Comparison of ENCODE assay signal across 14 mouse cellular contexts in genomic region chr4:155382752-155383151, GRCm38 (mm10). TPM values are rescaled to one million over a fixed set of nuclear protein-coding genes. Genes with fewer than 3 reads are reported as not detected.
A peak's percentile ranks its signal among the peaks of the same experiment; 100 is the strongest.
DNase-seq lines count a peak whose midpoint lies in the region; ATAC-seq and TF ChIP-seq lines count a peak whose summit lies in the region.
"Had no signal": no experiment of that assay in that cellular context is flagged by ENCODE, and none has a peak within 500 bp of the region (broad histone marks: within the 10 kb centered on the region; RNA-seq: fewer than 3 reads in every experiment).

No protein-coding gene starts in this region.

- no peak overlapping the region for H3K4me2 ChIP-seq in neural tube, embryonic 13.5 days
- H3K4me2 ChIP-seq in neural tube, embryonic 15.5 days = no peak overlapping the region
- H3K4me2 ChIP-seq in liver, postnatal 0 days (ENCODE audit: low read depth, low read length) = no peak overlapping the region
- H3K4me2 ChIP-seq: hindbrain, embryonic 15.5 days; limb, embryonic 13.5 days had no signal

- ATAC-seq in neural tube, embryonic 13.5 days (ENCODE audit: low read depth) = no peak
- ATAC-seq in neural tube, embryonic 15.5 days (ENCODE audit: low FRiP score) = no peak
- ATAC-seq in liver, postnatal 0 days = no peak

- peak; percentile 55 to 58 for DNase-seq in cerebellum, postnatal 25 days
- DNase-seq in cerebellum, adult 18-20 months = no peak
- DNase-seq in layer of hippocampus, postnatal 36 days = peak; percentile 40 to 57
- peak; percentile 77 to 80 for DNase-seq in right cerebral cortex, postnatal 36 days (ENCODE audit: low spot score in 2 of 2)
- no peak for DNase-seq in liver, postnatal 0 days
- no peak for DNase-seq in adrenal gland, postnatal 25 days
- DNase-seq: kidney, postnatal 10 days; lung, adult 2 months had no signal

- no peaks in the 10 kb centered on the region for H3K9me3 ChIP-seq in neural tube, embryonic 13.5 days
- no peaks in the 10 kb centered on the region for H3K9me3 ChIP-seq in neural tube, embryonic 15.5 days (replicated peaks)
- H3K9me3 ChIP-seq in liver, postnatal 0 days (ENCODE audit: low read length) = no peaks in the 10 kb centered on the region
- H3K9me3 ChIP-seq: hindbrain, embryonic 15.5 days; limb, embryonic 13.5 days had no signal

- WGBS in neural tube, embryonic 13.5 days = 17% methylated on average over 9 of the region's 9 CpGs
- 18% methylated on average over 9 of the region's 9 CpGs for WGBS in neural tube, embryonic 15.5 days
- 38% methylated on average over 9 of the region's 9 CpGs for WGBS in liver, postnatal 0 days (ENCODE audit: insufficient replicate concordance)

- no peak overlapping the region for H3K4me3 ChIP-seq in neural tube, embryonic 13.5 days
- no peak overlapping the region for H3K4me3 ChIP-seq in neural tube, embryonic 15.5 days (replicated peaks)
- H3K4me3 ChIP-seq in liver, postnatal 0 days (ENCODE audit: low read depth, low read length) = no peak overlapping the region
- H3K4me3 ChIP-seq: hindbrain, embryonic 15.5 days; limb, embryonic 13.5 days had no signal

- TF ChIP-seq EP300 in liver, postnatal 0 days (IDR thresholded peaks at IDR 0.05; ENCODE audit: low read depth) = no peak

- peak overlapping the region; percentile 26; the same call in 1 of the 2 replicates for H3K9ac ChIP-seq in neural tube, embryonic 13.5 days
- no peak overlapping the region for H3K9ac ChIP-seq in neural tube, embryonic 15.5 days (replicated peaks)
- H3K9ac ChIP-seq in liver, postnatal 0 days (replicated peaks) = no peak overlapping the region
- H3K9ac ChIP-seq: hindbrain, embryonic 15.5 days; limb, embryonic 13.5 days had no signal

- no peak for TF ChIP-seq CTCF in liver, postnatal 0 days (IDR thresholded peaks at IDR 0.05; ENCODE audit: low read depth)

- H3K27ac ChIP-seq in neural tube, embryonic 13.5 days (replicated peaks) = no peak overlapping the region
- H3K27ac ChIP-seq in neural tube, embryonic 15.5 days (replicated peaks) = no peak overlapping the region
- H3K27ac ChIP-seq in liver, postnatal 0 days (ENCODE audit: low read depth) = no peak overlapping the region
- H3K27ac ChIP-seq: hindbrain, embryonic 15.5 days; limb, embryonic 13.5 days had no signal

- H3K27me3 ChIP-seq in neural tube, embryonic 13.5 days = 0 out of 2 replicates have a peak, but pooled peaks cover 5% of the 10 kb centered on the region
- peaks cover 6% of the 10 kb centered on the region; the same call in 1 of the 2 replicates for H3K27me3 ChIP-seq in neural tube, embryonic 15.5 days (replicated peaks)
- H3K27me3 ChIP-seq in liver, postnatal 0 days (ENCODE audit: insufficient read depth, low read length) = no peaks in the 10 kb centered on the region
- H3K27me3 ChIP-seq: hindbrain, embryonic 15.5 days had no signal

- H3K4me1 ChIP-seq in neural tube, embryonic 13.5 days (replicated peaks) = peaks cover 13% of the 10 kb centered on the region; the same call in 1 of the 2 replicates
- peaks cover 3% of the 10 kb centered on the region; the same call in 1 of the 2 replicates for H3K4me1 ChIP-seq in neural tube, embryonic 15.5 days
- H3K4me1 ChIP-seq in liver, postnatal 0 days (ENCODE audit: insufficient read depth) = no peaks in the 10 kb centered on the region
- H3K4me1 ChIP-seq: hindbrain, embryonic 15.5 days; limb, embryonic 13.5 days had no signal

- no peaks in the 10 kb centered on the region for H3K36me3 ChIP-seq in neural tube, embryonic 13.5 days
- no peaks in the 10 kb centered on the region for H3K36me3 ChIP-seq in neural tube, embryonic 15.5 days
- no peaks in the 10 kb centered on the region for H3K36me3 ChIP-seq in liver, postnatal 0 days (replicated peaks; ENCODE audit: insufficient read depth, low read length)
- H3K36me3 ChIP-seq: hindbrain, embryonic 15.5 days; limb, embryonic 13.5 days had no signal

RNA-seq across cellular contexts. Expression of gene Gabrd, which starts 15.2 kb away (rescaled TPM):
- 0.17 TPM in 1 of 2 replicates, not detected in the other for polyA plus RNA-seq in neural tube, embryonic 13.5 days (2015; fragmentation: Nextera tagmentation; extraction: Ambion mirVana)
- polyA plus RNA-seq in neural tube, embryonic 15.5 days (2015; fragmentation: Nextera tagmentation; extraction: Ambion mirVana) = 0.18 and 0.26 TPM in 2 replicates
- total RNA-seq in layer of hippocampus, postnatal 36 days (2021) = 10 to 100 TPM; 21.0 to 21.2 TPM
- polyA plus RNA-seq in liver, postnatal 0 days (2015; fragmentation: Nextera tagmentation; extraction: Ambion mirVana) = 0.07 TPM in 1 of 2 replicates, not detected in the other
- total RNA-seq in adrenal gland, postnatal 25 days (2021) = not detected in 2 replicates

RNA-seq across cellular contexts. Expression of gene Prkcz, which starts 21.6 kb away (rescaled TPM):
- polyA plus RNA-seq in neural tube, embryonic 13.5 days (2015; fragmentation: Nextera tagmentation; extraction: Ambion mirVana) = 60.3 and 62.3 TPM in 2 replicates
- polyA plus RNA-seq in neural tube, embryonic 15.5 days (2015; fragmentation: Nextera tagmentation; extraction: Ambion mirVana) = 80.1 and 87.4 TPM in 2 replicates
- total RNA-seq in layer of hippocampus, postnatal 36 days (2021) = 100 to 1,000 TPM; 156 to 166 TPM
- polyA plus RNA-seq in liver, postnatal 0 days (2015; fragmentation: Nextera tagmentation; extraction: Ambion mirVana) = 3.0 TPM in 2 replicates
- total RNA-seq in adrenal gland, postnatal 25 days (2021) = 2.5 and 6.3 TPM in 2 replicates
- total RNA-seq: common myeloid progenitor, adult 5-6 weeks; megakaryocyte-erythroid progenitor cell, adult 5-6 weeks had no signal

RNA-seq across cellular contexts. Expression of gene Cfap74, which starts 26.2 kb away (rescaled TPM):
- polyA plus RNA-seq in neural tube, embryonic 13.5 days (2015; fragmentation: Nextera tagmentation; extraction: Ambion mirVana) = 2.8 and 3.8 TPM in 2 replicates
- polyA plus RNA-seq in neural tube, embryonic 15.5 days (2015; fragmentation: Nextera tagmentation; extraction: Ambion mirVana) = 4.4 TPM in 2 replicates
- total RNA-seq in layer of hippocampus, postnatal 36 days (2021) = 10 to 100 TPM; 11.1 to 14.0 TPM
- polyA plus RNA-seq in liver, postnatal 0 days (2015; fragmentation: Nextera tagmentation; extraction: Ambion mirVana) = 0.07 TPM in 1 of 2 replicates, not detected in the other
- 0.71 and 1.5 TPM in 2 replicates for total RNA-seq in adrenal gland, postnatal 25 days (2021)
- total RNA-seq: megakaryocyte-erythroid progenitor cell, adult 5-6 weeks had no signal

Comparison
In these comparisons a context has a peak if more than half of its experiments do, and no peak if none do; other contexts are left out.
1. DNase-seq: peak in cerebellum, postnatal 25 days (2 of 2), layer of hippocampus, postnatal 36 days (2 of 2) and right cerebral cortex, postnatal 36 days (2 of 2); none in cerebellum, adult 18-20 months (0 of 2), liver, postnatal 0 days (single experiment) and adrenal gland, postnatal 25 days (single experiment).
2. RNA of gene Prkcz, which starts 21.6 kb away (polyA plus RNA-seq): 80.1 to 87.4 TPM in neural tube, embryonic 15.5 days and 60.3 to 62.3 TPM in neural tube, embryonic 13.5 days; 3.0 TPM in liver, postnatal 0 days; every median in the first group is over 10 times any median in the second.